Mouse (Mus musculus) spleen, adult 2 months (tissue): ENCODE measurements at regions not wholly inside any gene's neighbourhood (a gene's known extent, or its start where the extent isn't known, plus 50 kb on each side); places are given as distances from the start of the nearest gene placed in this dataset.
"Not testable (repeated sequence)": the region's sequence is repeated elsewhere in the genome, so short reads cannot be mapped to it uniquely, and the experiment has no call there.

Experiments used
- DNase-seq, 2 experiments: peaks; one replicate each; pipeline versions ENCODE4 v3.0.0 to v3.0.0-alpha.2; 2012 to 2021; ENCODE audit warnings: low spot score in 2 of 2, low read depth in 1 of 2
- H3K27ac ChIP-seq: fragments of 200-500 bp; 2 replicates; pipeline ENCODE4 v1.5.1; 2012; ENCODE audit warnings: low read length, inconsistent platforms; ENCODE audit not compliant: insufficient read depth
- H3K27me3 ChIP-seq: fragments of 200-500 bp; 2 replicates; pipeline ENCODE4 v1.6.1; 2012; ENCODE audit warnings: mild to moderate bottlenecking, moderate library complexity, low read length, inconsistent platforms; ENCODE audit not compliant: control insufficient read depth, insufficient read depth
- H3K36me3 ChIP-seq: fragments of 200-500 bp; 2 replicates; pipeline ENCODE4 v1.6.1; 2012; ENCODE audit warnings: mild to moderate bottlenecking, low read length, inconsistent platforms; ENCODE audit not compliant: control insufficient read depth, insufficient read depth
- H3K4me1 ChIP-seq: fragments of 200-500 bp; 2 replicates; pipeline ENCODE4 v1.6.1; 2011; ENCODE audit warnings: inconsistent platforms; ENCODE audit not compliant: control insufficient read depth, insufficient read depth, insufficient read length
- H3K4me3 ChIP-seq: fragments of 200-500 bp; 2 replicates; pipeline ENCODE4 v1.5.1; 2011; ENCODE audit warnings: mild to moderate bottlenecking, inconsistent platforms; ENCODE audit not compliant: insufficient read depth, insufficient read length; ENCODE audit errors: extremely low read depth
- CTCF ChIP-seq: fragments of 200-500 bp; IDR thresholded peaks from 2 replicates; pipeline ENCODE4 v1.5.1; 2011; ENCODE audit warnings: mild to moderate bottlenecking, inconsistent platforms; ENCODE audit not compliant: insufficient read depth, insufficient read length, insufficient replicate concordance; ENCODE audit errors: extremely low read depth
- POLR2A ChIP-seq: fragments of 200-500 bp; IDR thresholded peaks from 2 replicates; pipeline ENCODE4 v1.6.1; 2011; ENCODE audit warnings: low read depth, low read length, inconsistent platforms
- WGBS: fragments of 180-500 bp; shearing (Covaris S2); methylation state at CpG from one replicate; pipeline ENCODE4 v1.1.7; 2018; 5-methylcytosine and 5-hydroxymethylcytosine counted together

GRCm38 (mm10) chrX:153887285-153887684 lies 55.3 kb downstream of the Spin2c start:
- H3K4me1 ChIP-seq: no peaks in the 10 kb centered on the region
- no peaks in the 10 kb centered on the region for H3K27me3 ChIP-seq
- no peak overlapping the region for H3K4me3 ChIP-seq
- WGBS: 12% methylated on average over 2 of the region's 2 CpGs
- DNase-seq: peak; percentile 3 to 26
- no peaks in the 10 kb centered on the region for H3K36me3 ChIP-seq
- no peak overlapping the region for H3K27ac ChIP-seq
- TF ChIP-seq POLR2A (no peak), CTCF (no peak)

- Histone ChIP-seq H3K4me3 (no peak overlapping the region), H3K4me1 (no peaks in the 10 kb centered on the region), H3K27me3 (no peaks in the 10 kb centered on the region), H3K27ac (no peak overlapping the region), H3K36me3 (no peaks in the 10 kb centered on the region)
- no peak for DNase-seq
- WGBS: 49% methylated on average over 3 of the region's 3 CpGs
- no peak for TF ChIP-seq CTCF
- TF ChIP-seq POLR2A: no peak
Observed at GRCm38 (mm10) chrX:153927996-153928395, 84.4 kb downstream of the Samt1 start.

- WGBS: 60% methylated on average over 2 of the region's 2 CpGs
- H3K36me3 ChIP-seq: no peaks in the 10 kb centered on the region
- no peak for TF ChIP-seq POLR2A
- peak; percentile 15; the same call in 1 of the 2 replicates for TF ChIP-seq CTCF
- no peak overlapping the region for H3K4me3 ChIP-seq
- peak; percentile 21 to 34 for DNase-seq
- H3K27me3 ChIP-seq: no peaks in the 10 kb centered on the region
- H3K4me1 ChIP-seq: no peaks in the 10 kb centered on the region
- H3K27ac ChIP-seq: no peak overlapping the region
Observed at GRCm38 (mm10) chrX:153932586-153932985, 79.9 kb downstream of the Samt1 start.

GRCm38 (mm10) chrX:153936111-153936510 lies 76.3 kb downstream of the Samt1 start:
- DNase-seq: no peak
- H3K27me3 ChIP-seq: no peaks in the 10 kb centered on the region
- TF ChIP-seq CTCF (no peak), POLR2A (no peak)
- H3K4me1 ChIP-seq: no peaks in the 10 kb centered on the region
- no peaks in the 10 kb centered on the region for H3K36me3 ChIP-seq
- H3K27ac ChIP-seq: no peak overlapping the region
- WGBS: 92% methylated on average over 3 of the region's 3 CpGs
- H3K4me3 ChIP-seq: no peak overlapping the region

- no peaks in the 10 kb centered on the region for H3K4me1 ChIP-seq
- TF ChIP-seq POLR2A (no peak), CTCF (no peak)
- H3K4me3 ChIP-seq: no peak overlapping the region
- no peak for DNase-seq
- H3K27me3 ChIP-seq: no peaks in the 10 kb centered on the region
- H3K27ac ChIP-seq: no peak overlapping the region
- no peaks in the 10 kb centered on the region for H3K36me3 ChIP-seq
Observed at GRCm38 (mm10) chrX:153937346-153937745, 75.1 kb downstream of the Samt1 start.

- Histone ChIP-seq H3K4me1 (no peaks in the 10 kb centered on the region), H3K27me3 (no peaks in the 10 kb centered on the region), H3K4me3 (no peak overlapping the region), H3K27ac (no peak overlapping the region), H3K36me3 (no peaks in the 10 kb centered on the region)
- 89% methylated on average over 7 of the region's 7 CpGs for WGBS
- no peak for TF ChIP-seq CTCF
- TF ChIP-seq POLR2A: no peak
- DNase-seq: no peak
Observed at GRCm38 (mm10) chrX:153940089-153940488, 72.4 kb downstream of the Samt1 start.

GRCm38 (mm10) chrX:153941130-153941529 lies 71.3 kb downstream of the Samt1 start:
- H3K27ac ChIP-seq, H3K27me3 ChIP-seq, H3K4me1 ChIP-seq, H3K4me3 ChIP-seq, DNase-seq, H3K36me3 ChIP-seq: not testable (repeated sequence)
- WGBS: 77% methylated on average over 3 of the region's 3 CpGs
